Mouse (Mus musculus) intestine, embryonic 16.5 days (tissue): ENCODE data around the gene Pdzd2. TPM values are rescaled to one million over a fixed set of nuclear protein-coding genes. Genes with fewer than 3 reads are reported as not detected.
A peak's percentile ranks its signal among the peaks of the same experiment; 100 is the strongest.

Experiments used
- ATAC-seq: fragments of 200-750 bp; cut with Nextera tagmentation; 2 replicates; pipeline ENCODE4 v1.8.0; 2017; ENCODE audit warnings: moderate TSS enrichment, moderate library complexity
- H3K27ac ChIP-seq: fragments of 300-500 bp; sonication (generic); 2 replicates; pipeline ENCODE4 v1.5.1; 2014; ENCODE audit warnings: mild to moderate bottlenecking, low read length
- H3K27me3 ChIP-seq: fragments of 300-500 bp; sonication (generic); replicated peaks from 2 replicates; pipeline ENCODE4 v1.6.1; 2014; ENCODE audit warnings: low read length, control low read depth, mixed read lengths; ENCODE audit not compliant: control insufficient read depth, insufficient read depth
- H3K36me3 ChIP-seq: fragments of 300-500 bp; sonication (generic); 2 replicates; pipeline ENCODE4 v1.6.1; 2014; ENCODE audit warnings: low read length, control low read depth; ENCODE audit not compliant: control insufficient read depth, insufficient read depth
- H3K4me1 ChIP-seq: fragments of 300-500 bp; sonication (generic); 2 replicates; pipeline ENCODE4 v1.6.1; 2014; ENCODE audit warnings: low read length, control low read depth, mixed read lengths; ENCODE audit not compliant: control insufficient read depth, insufficient read depth
- H3K4me2 ChIP-seq: fragments of 300-500 bp; sonication (generic); 2 replicates; pipeline ENCODE4 v1.6.1; 2014; ENCODE audit warnings: low read depth, low read length, control low read depth
- H3K4me3 ChIP-seq: fragments of 300-500 bp; sonication (generic); 2 replicates; pipeline ENCODE4 v1.5.1; 2014; ENCODE audit warnings: mild to moderate bottlenecking, low read length
- H3K9ac ChIP-seq: fragments of 300-500 bp; sonication (generic); 2 replicates; pipeline ENCODE4 v1.6.1; 2014; ENCODE audit warnings: low read depth, low read length
- H3K9me3 ChIP-seq: fragments of 300-500 bp; sonication (generic); 2 replicates; pipeline ENCODE4 v1.6.1; 2016; ENCODE audit warnings: low read length, control low read depth; ENCODE audit not compliant: control insufficient read depth
- WGBS: fragments of 180-500 bp; shearing (Covaris S2); extraction: QIAGEN DNeasy Blood & Tissue Kit; methylation state at CpG from one replicate; pipeline ENCODE4 v1.1.7; 2014; 5-methylcytosine and 5-hydroxymethylcytosine counted together
- polyA plus RNA-seq: library from polyadenylated mRNA; unstranded; fragments of >200 nt; fragmentation: Nextera tagmentation; extraction: Ambion mirVana; gene quantifications from 2 replicates; pipeline ENCODE4 v1.2.1, GENCODE M21; 2015

Pdzd2 gene
- polyA plus RNA-seq, 1 experiment from 2014 or later: 9.1 TPM

DNA sequence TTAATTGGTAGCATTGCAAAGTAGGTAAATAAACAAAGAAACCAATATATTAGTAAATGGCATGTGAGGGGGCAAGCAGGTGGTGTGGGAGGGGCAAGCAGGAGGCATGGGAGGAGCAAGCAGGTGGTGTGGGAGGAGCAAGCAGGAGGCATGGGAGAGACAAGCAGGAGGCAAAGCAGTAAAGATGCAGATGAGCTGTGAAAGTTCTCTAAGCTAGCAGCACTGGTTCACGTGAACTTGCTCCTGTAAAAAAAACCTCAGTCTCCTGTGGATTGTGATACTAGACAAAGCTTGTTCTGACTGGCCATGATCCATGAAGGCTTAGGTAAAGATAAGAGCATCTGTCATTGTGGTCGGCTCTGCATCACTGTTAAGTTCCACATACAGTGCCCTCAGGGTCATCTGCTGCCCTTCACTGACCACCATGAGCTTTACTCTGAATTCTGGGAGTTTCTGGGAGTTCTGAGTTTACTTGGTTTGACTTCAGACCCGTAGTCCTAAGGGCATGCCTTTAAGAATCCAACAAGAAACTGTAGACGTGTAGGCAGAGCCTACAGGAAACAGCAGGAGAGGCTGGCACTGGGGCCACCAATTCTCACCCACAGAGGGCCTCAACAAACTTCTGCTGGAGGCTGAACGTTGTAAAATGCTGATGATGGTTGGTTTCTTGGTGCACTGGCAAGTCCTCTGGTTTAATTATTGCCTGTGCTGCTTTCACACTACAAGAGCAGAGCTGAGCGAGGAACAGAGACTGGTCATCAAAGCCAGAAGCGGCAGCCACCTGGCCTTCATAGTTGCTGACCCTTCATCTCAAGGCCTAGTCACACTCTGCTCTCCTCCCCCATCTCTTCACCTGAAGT lies 309.9 kb downstream of the Pdzd2 start:
- Histone ChIP-seq H3K36me3 (no peaks in the 10 kb centered on the region), H3K9ac (no peak overlapping the region), H3K4me3 (no peak overlapping the region), H3K4me1 (peaks cover 22% of the 10 kb centered on the region), H3K27ac (no peak overlapping the region), H3K4me2 (no peak overlapping the region), H3K9me3 (no peaks in the 10 kb centered on the region), H3K27me3 (no peaks in the 10 kb centered on the region)
- WGBS: 61% methylated on average over 7 of the region's 7 CpGs
- no peak for ATAC-seq

DNA sequence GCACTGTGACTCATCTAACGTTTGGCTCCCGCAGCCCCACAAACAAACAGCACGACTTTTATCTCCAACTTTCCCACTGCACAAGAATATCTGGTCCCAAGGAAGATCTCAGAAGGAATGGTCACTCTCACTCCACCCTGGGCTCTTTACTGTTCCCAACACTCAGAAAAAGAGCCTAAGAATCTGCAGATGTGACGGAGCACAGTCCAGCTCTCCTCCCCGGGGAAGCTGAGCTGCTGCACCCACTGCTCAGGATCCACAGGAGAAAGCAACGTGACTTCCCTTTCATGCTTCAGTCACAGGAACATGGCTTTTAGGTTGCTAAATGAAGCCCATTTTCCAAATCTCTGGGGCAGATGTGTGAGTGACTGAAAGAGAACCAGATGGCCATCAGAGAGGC lies 311.9 kb downstream of the Pdzd2 start:
- H3K27me3 ChIP-seq: no peaks in the 10 kb centered on the region
- no peak for ATAC-seq
- H3K27ac ChIP-seq: no peak overlapping the region
- H3K4me3 ChIP-seq: no peak overlapping the region
- peaks cover 14% of the 10 kb centered on the region for H3K4me1 ChIP-seq
- no peak overlapping the region for H3K4me2 ChIP-seq
- no peaks in the 10 kb centered on the region for H3K36me3 ChIP-seq
- H3K9me3 ChIP-seq: no peaks in the 10 kb centered on the region
- H3K9ac ChIP-seq: no peak overlapping the region
- 80% methylated on average over 6 of the region's 6 CpGs for WGBS

GRCm38 (mm10) chr15:12426342-12426741 lies 313.4 kb downstream of the Pdzd2 start:
- H3K9me3 ChIP-seq: no peaks in the 10 kb centered on the region
- H3K9ac ChIP-seq: no peak overlapping the region
- no peaks in the 10 kb centered on the region for H3K36me3 ChIP-seq
- 58% methylated on average over 6 of the region's 6 CpGs for WGBS
- no peak overlapping the region for H3K4me3 ChIP-seq
- H3K27ac ChIP-seq: no peak overlapping the region
- ATAC-seq: peak; percentile 78
- H3K4me1 ChIP-seq: peaks cover 13% of the 10 kb centered on the region
- no peak overlapping the region for H3K4me2 ChIP-seq
- H3K27me3 ChIP-seq: no peaks in the 10 kb centered on the region

DNA sequence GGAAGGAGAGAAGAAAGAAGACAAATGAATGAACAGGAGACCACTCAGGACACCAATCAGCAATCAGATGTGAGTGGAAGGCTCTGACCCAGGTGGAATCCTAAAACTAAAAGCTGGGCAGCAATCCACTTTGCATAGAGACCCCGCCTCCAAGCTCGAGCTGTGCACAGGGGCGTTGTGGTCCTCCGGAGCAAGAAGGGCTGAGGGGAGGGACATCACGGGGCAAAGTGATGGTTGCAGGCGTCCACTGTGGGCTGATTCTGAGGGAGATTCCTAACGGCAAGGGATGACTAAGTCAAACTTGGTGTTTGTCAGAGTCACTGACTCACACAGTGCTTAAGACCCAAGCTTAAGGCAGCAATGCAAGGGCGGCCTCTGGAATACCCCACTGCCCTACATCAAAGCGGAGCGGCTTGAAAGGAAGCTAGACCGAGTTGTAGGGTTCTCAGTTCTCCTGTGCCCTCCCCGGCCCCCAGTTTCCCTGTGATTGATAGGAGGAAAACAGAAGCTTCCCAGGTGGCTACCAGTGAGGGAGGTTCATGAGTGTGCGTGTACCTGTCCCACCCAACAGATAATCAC lies 314.6 kb downstream of the Pdzd2 start:
- ATAC-seq: no peak
- H3K27ac ChIP-seq: no peak overlapping the region
- 58% methylated on average over 13 of the region's 13 CpGs for WGBS

DNA sequence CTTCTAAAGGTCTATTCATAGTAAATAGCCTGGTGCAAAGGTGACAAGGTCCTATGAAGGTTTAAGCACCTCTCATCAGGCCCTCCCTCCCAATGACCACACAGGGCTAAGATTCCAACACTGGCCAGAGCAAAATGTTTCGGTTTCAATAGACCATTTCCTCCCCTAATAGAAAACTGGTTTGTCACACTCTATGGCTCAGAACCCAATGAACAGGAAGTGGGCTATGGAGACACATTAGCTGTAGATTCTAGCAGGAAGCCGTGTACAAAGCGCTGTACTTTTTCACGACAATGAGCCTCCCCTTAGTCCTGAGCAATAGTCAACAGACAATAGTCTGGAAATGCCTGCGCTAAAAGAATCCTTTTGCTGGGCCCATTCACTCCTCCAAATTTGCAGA lies 315.5 kb downstream of the Pdzd2 start:
- no peak for ATAC-seq
- Histone ChIP-seq H3K4me2 (no peak overlapping the region), H3K4me1 (peaks cover 9% of the 10 kb centered on the region), H3K4me3 (no peak overlapping the region), H3K36me3 (no peaks in the 10 kb centered on the region), H3K9me3 (no peaks in the 10 kb centered on the region), H3K9ac (no peak overlapping the region), H3K27me3 (no peaks in the 10 kb centered on the region), H3K27ac (no peak overlapping the region)
- WGBS: 72% methylated on average over 5 of the region's 5 CpGs

More for the DNA sequence above, 314.6 kb downstream of the Pdzd2 start:
- peaks cover 8% of the 10 kb centered on the region for H3K4me1 ChIP-seq
- no peak overlapping the region for H3K4me2 ChIP-seq
- no peaks in the 10 kb centered on the region for H3K36me3 ChIP-seq
- H3K27me3 ChIP-seq: no peaks in the 10 kb centered on the region
- H3K4me3 ChIP-seq: no peak overlapping the region
- no peak overlapping the region for H3K9ac ChIP-seq
- H3K9me3 ChIP-seq: no peaks in the 10 kb centered on the region

DNA sequence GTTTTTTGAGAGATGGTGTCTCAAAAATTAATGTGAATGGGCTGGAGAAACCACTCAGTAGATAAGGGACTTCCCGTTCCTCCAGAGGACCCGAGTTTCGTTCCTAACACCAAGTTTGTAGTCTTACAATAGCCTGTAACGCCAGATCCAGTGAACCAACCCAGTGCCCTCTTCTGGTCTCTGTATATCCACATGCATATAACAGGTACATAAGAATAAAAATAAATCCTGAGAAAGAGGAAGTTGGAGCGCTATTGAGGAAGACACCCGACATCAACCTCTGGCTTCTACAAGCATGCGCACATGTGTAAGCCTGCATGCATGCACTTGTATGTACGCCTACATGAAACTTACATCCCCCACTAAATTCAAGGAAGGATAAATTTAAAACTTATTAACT lies 318.8 kb downstream of the Pdzd2 start:
- no peaks in the 10 kb centered on the region for H3K27me3 ChIP-seq
- WGBS: 95% methylated on average over 8 of the region's 8 CpGs

DNA sequence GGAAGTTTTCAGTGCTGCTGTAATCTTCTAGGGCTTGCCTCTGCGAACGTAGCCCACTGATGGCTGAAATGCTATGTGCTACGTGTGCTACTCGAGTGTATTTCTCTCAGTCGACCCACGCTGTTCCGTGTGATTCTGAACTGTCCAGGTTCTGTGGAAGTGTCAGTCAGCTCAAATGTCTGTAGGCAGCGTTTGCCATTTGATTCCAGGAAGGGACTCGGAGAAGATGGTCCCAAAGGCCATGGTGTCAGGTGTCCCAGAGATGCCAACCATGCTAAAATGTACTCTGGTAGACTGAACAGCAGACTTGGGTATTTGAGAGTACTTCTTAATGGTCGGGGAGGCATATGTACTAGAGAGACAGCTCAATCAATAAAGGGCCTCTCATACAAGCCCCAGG lies 319.3 kb downstream of the Pdzd2 start:
- ATAC-seq: no peak
- no peak overlapping the region for H3K9ac ChIP-seq
- no peak overlapping the region for H3K4me2 ChIP-seq
- H3K27me3 ChIP-seq: no peaks in the 10 kb centered on the region
- H3K27ac ChIP-seq: no peak overlapping the region
- no peak overlapping the region for H3K4me3 ChIP-seq
- H3K36me3 ChIP-seq: no peaks in the 10 kb centered on the region
- H3K4me1 ChIP-seq: peaks cover 7% of the 10 kb centered on the region
- WGBS: 89% methylated on average over 10 of the region's 10 CpGs
- H3K9me3 ChIP-seq: no peaks in the 10 kb centered on the region

More for the DNA sequence above, 318.8 kb downstream of the Pdzd2 start:
- Histone ChIP-seq H3K4me1 (peaks cover 11% of the 10 kb centered on the region), H3K9ac (no peak overlapping the region), H3K9me3 (no peaks in the 10 kb centered on the region), H3K4me2 (no peak overlapping the region), H3K36me3 (no peaks in the 10 kb centered on the region), H3K4me3 (no peak overlapping the region), H3K27ac (no peak overlapping the region)
- no peak for ATAC-seq

DNA sequence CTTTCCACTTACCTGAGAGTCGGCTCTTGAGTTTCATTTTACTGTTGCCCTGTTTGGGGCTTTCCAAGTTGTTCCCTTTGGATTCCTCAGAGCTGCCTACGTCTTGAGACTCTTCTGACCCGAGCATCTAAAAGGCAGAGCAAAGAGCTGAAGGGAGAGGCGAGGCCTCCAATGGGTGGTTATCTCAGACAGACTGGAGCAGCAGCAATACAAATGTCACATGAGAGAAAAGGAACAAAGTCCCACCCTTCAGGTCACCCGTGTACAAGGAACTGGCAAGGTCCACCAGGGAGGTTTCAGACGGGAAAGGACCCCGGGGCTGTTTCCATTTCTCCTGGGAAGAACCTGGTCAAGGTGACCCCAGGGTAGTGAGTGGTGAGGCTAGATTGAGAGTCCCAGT lies 320.3 kb downstream of the Pdzd2 start:
- no peaks in the 10 kb centered on the region for H3K36me3 ChIP-seq
- peak overlapping the region; percentile 77 for H3K27ac ChIP-seq
- no peaks in the 10 kb centered on the region for H3K27me3 ChIP-seq
- 0 out of 2 replicates have a peak, but pooled peaks cover 6% of the 10 kb centered on the region for H3K4me1 ChIP-seq
- peak overlapping the region; percentile 42; the same call in 1 of the 2 replicates for H3K9ac ChIP-seq
- 63% methylated on average over 7 of the region's 7 CpGs for WGBS
- peak; percentile 88 for ATAC-seq
- H3K4me2 ChIP-seq: peak overlapping the region; percentile 39
- no peaks in the 10 kb centered on the region for H3K9me3 ChIP-seq
- H3K4me3 ChIP-seq: peak overlapping the region; percentile 43

DNA sequence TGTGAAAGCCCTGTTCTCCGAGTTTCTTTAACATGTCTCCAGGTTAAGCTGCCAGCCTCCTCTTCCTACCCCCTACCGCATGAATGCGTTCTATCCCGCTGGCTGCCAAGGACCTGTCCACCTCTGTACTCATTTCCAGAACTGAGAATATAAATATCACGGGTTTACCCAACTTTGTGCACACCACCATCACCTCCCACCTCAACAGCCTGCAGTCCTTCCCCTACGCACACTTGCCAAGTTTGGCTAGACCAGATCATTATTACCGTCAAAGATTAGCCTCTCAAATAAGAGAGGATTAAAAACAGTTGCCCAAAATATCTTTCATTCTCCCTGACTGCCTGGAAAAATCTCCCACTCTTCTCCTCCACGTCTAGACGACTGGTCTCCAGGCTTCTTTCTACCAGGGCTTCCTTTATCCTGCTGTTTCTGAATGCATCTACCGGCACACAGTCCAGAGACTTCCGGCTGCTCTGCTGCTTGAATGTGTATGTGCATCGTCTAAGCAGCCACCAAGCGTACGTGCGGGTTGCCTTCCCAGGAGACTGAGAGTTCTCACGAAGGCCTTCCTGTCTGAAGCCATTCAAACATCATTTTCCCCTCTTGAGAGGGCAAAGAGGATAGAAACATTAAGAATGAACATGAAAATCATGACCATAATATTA lies 324.1 kb downstream of the Pdzd2 start:
- no peaks in the 10 kb centered on the region for H3K27me3 ChIP-seq
- H3K36me3 ChIP-seq: no peaks in the 10 kb centered on the region
- no peak overlapping the region for H3K4me3 ChIP-seq
- 0 out of 2 replicates have a peak, but pooled peaks cover 6% of the 10 kb centered on the region for H3K4me1 ChIP-seq
- H3K4me2 ChIP-seq: no peak overlapping the region
- H3K9ac ChIP-seq: no peak overlapping the region
- H3K9me3 ChIP-seq: no peaks in the 10 kb centered on the region
- no peak for ATAC-seq
- 78% methylated on average over 16 of the region's 16 CpGs for WGBS
- H3K27ac ChIP-seq: peak overlapping the region; percentile 55; the same call in 1 of the 2 replicates
